Mouse (Mus musculus) limb, embryonic 11.5 days (tissue): ENCODE data around the gene Stoml3. TPM values are rescaled to one million over a fixed set of nuclear protein-coding genes. Genes with fewer than 3 reads are reported as not detected.
A peak's percentile ranks its signal among the peaks of the same experiment; 100 is the strongest.

Experiments
- ATAC-seq: fragments of 200-750 bp; cut with Nextera tagmentation; 2 replicates; pipeline ENCODE4 v1.8.0; 2017; ENCODE audit warnings: low read depth; ENCODE audit not compliant: insufficient number of reproducible peaks, low FRiP score, low TSS enrichment
- DNase-seq: peaks from one replicate; pipeline ENCODE4 v3.0.0-alpha.2; 2015; ENCODE audit warnings: low spot score
- H3K27ac ChIP-seq: fragments of 300-500 bp; sonication (generic); replicated peaks from 2 replicates; pipeline ENCODE4 v1.5.1; 2014; ENCODE audit warnings: low read depth, mild to moderate bottlenecking, low read length
- H3K27me3 ChIP-seq: fragments of 300-500 bp; sonication (generic); 2 replicates; pipeline ENCODE4 v1.6.1; 2014; ENCODE audit warnings: mild to moderate bottlenecking, low read length, mixed read lengths; ENCODE audit not compliant: control insufficient read depth, insufficient read depth
- H3K36me3 ChIP-seq: fragments of 300-500 bp; sonication (generic); 2 replicates; pipeline ENCODE4 v1.6.1; 2014; ENCODE audit warnings: mild to moderate bottlenecking, low read length, moderate library complexity, mixed read lengths; ENCODE audit not compliant: control insufficient read depth, insufficient read depth
- H3K4me1 ChIP-seq: fragments of 300-500 bp; sonication (generic); 2 replicates; pipeline ENCODE4 v1.6.1; 2014; ENCODE audit warnings: low read length, mixed read lengths; ENCODE audit not compliant: control insufficient read depth, insufficient read depth
- H3K4me2 ChIP-seq: fragments of 300-500 bp; sonication (generic); 2 replicates; pipeline ENCODE4 v1.6.1; 2014; ENCODE audit warnings: low read depth, mild to moderate bottlenecking, moderate library complexity; ENCODE audit not compliant: severe bottlenecking
- H3K4me3 ChIP-seq: fragments of 300-500 bp; sonication (generic); 2 replicates; pipeline ENCODE4 v1.5.1; 2014; ENCODE audit warnings: low read depth, low read length
- H3K9ac ChIP-seq: fragments of 300-500 bp; sonication (generic); 2 replicates; pipeline ENCODE4 v1.6.1; 2014; ENCODE audit warnings: mild to moderate bottlenecking, low read length
- H3K9me3 ChIP-seq: fragments of 300-500 bp; sonication (generic); 2 replicates; pipeline ENCODE4 v1.6.1; 2016; ENCODE audit warnings: low read length; ENCODE audit not compliant: control insufficient read depth
- WGBS: fragments of 180-500 bp; shearing (Covaris S2); extraction: QIAGEN DNeasy Blood & Tissue Kit; methylation state at CpG from one replicate; pipeline ENCODE4 v1.1.7; 2014; 5-methylcytosine and 5-hydroxymethylcytosine counted together
- polyA plus RNA-seq: library from polyadenylated mRNA; unstranded; fragments of >200 nt; fragmentation: Nextera tagmentation; extraction: Ambion mirVana; gene quantifications from 2 replicates; pipeline ENCODE4 v1.2.1, GENCODE M21; 2014

Gene Stoml3
- polyA plus RNA-seq, 1 experiment from 2014 or later, result not detected

DNA sequence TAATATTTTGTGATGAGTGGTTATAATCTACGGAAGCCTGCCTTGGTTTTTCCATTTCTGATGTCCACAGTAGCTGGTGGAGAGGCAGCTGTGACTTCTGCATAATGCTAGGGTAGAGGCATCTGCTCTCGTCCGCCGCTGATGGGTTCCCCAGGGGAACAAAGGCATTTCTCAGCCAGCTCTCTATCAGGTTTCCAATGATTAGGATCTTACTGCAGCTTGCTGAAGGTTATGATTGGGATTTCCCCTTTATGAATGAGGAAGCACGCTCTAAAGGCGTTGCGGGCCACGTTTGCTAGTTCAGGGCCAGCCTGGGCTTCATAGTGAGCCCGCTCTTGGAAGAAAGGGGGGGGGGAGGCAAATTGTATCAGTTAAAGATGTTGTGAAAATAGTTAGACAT lies 22.0 kb upstream of the Stoml3 start:
- 0 out of 2 replicates have a peak, but pooled peaks cover 3% of the 10 kb centered on the region for H3K4me1 ChIP-seq
- no peak for ATAC-seq
- no peak overlapping the region for H3K4me2 ChIP-seq
- H3K27me3 ChIP-seq, result no peaks in the 10 kb centered on the region
- H3K4me3 ChIP-seq, result no peak overlapping the region; the same call in 1 of the 2 replicates
- H3K9me3 ChIP-seq, result no peaks in the 10 kb centered on the region
- 79% methylated on average over 9 of the region's 9 CpGs for WGBS
- no peak overlapping the region for H3K9ac ChIP-seq
- H3K27ac ChIP-seq, result no peak overlapping the region
- no peak for DNase-seq
- H3K36me3 ChIP-seq, result no peaks in the 10 kb centered on the region; the same call in 1 of the 2 replicates

DNA sequence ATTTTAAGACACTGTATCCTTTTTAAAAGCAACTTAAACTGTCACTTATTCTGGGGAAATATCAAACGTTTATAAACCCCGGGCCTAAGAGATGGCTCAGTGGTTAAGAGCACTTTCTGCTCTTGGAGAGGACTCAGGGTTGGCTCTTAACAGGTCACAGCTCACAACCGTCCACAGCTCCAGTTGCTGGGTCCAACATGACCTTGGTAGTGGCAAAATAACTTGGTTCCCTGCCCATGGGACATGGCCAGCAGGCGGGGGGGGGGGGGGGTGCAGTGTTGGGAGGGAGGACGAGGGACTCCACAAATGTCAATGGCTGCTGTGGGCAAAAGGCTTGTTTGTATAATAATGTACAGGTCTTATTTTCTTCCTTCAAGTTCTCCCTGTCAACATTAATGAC lies 21.1 kb upstream of the Stoml3 start:
- no peak overlapping the region for H3K4me3 ChIP-seq
- DNase-seq, result no peak
- H3K27me3 ChIP-seq, result no peaks in the 10 kb centered on the region
- H3K9me3 ChIP-seq, result no peaks in the 10 kb centered on the region
- no peak overlapping the region for H3K27ac ChIP-seq
- H3K4me2 ChIP-seq, result no peak overlapping the region
- no peaks in the 10 kb centered on the region; the same call in 1 of the 2 replicates for H3K36me3 ChIP-seq
- 0 out of 2 replicates have a peak, but pooled peaks cover 3% of the 10 kb centered on the region for H3K4me1 ChIP-seq
- ATAC-seq, result no peak
- H3K9ac ChIP-seq, result no peak overlapping the region
- WGBS, result 90% methylated on average over 5 of the region's 5 CpGs

DNA sequence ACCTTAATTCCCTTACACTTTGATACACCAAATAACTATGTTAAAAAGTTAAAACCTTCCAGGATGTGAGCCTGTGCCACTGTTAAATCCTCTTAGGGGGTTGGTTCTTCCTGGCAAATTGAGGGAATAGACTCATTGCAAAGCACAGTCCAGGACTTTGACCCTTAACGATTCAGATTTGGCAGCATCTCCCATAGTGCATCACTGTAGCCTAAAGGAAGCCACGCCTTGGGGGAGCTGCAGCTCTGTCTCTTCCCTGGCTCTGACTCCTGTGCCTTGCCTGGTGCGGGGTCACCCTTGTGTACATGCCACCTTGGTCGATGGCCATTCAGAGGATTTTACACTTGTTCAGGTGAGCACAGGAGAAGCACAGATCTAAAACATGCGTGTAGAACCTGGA lies 18.8 kb upstream of the Stoml3 start:
- no peak overlapping the region for H3K4me2 ChIP-seq
- H3K36me3 ChIP-seq, result peaks cover 5% of the 10 kb centered on the region; the same call in 1 of the 2 replicates
- no peaks in the 10 kb centered on the region for H3K27me3 ChIP-seq
- no peak overlapping the region for H3K27ac ChIP-seq
- H3K9me3 ChIP-seq, result no peaks in the 10 kb centered on the region
- ATAC-seq, result no peak
- no peak overlapping the region for H3K9ac ChIP-seq
- DNase-seq, result no peak
- 0 out of 2 replicates have a peak, but pooled peaks cover 3% of the 10 kb centered on the region for H3K4me1 ChIP-seq
- no peak overlapping the region for H3K4me3 ChIP-seq
- 90% methylated on average over 5 of the region's 5 CpGs for WGBS

DNA sequence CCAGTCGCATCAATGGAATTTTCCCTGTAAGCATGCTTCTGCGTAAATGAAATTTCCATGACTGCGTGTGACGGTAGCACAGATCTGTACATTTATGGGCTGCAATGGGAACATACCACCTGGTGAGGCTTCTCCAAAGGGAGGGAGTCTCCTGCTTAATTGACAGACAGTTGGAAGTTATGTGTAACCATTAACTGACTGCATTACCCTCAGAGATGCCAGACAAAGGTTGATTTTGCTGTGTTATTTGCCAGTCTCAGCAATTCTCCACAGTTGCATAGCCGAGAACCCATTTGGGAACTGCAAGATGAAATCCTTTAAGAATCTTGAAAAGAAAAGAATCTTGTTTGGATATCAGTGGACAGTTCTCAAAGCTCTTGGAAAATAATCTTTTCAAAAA lies 16.4 kb upstream of the Stoml3 start:
- no peaks in the 10 kb centered on the region for H3K27me3 ChIP-seq
- no peak for ATAC-seq
- H3K9me3 ChIP-seq, result no peaks in the 10 kb centered on the region
- H3K36me3 ChIP-seq, result peaks cover 14% of the 10 kb centered on the region
- WGBS, result 95% methylated on average over 5 of the region's 5 CpGs
- H3K27ac ChIP-seq, result no peak overlapping the region
- H3K4me2 ChIP-seq, result no peak overlapping the region
- no peak overlapping the region for H3K4me3 ChIP-seq
- DNase-seq, result no peak
- no peak overlapping the region for H3K9ac ChIP-seq
- no peaks in the 10 kb centered on the region for H3K4me1 ChIP-seq

DNA sequence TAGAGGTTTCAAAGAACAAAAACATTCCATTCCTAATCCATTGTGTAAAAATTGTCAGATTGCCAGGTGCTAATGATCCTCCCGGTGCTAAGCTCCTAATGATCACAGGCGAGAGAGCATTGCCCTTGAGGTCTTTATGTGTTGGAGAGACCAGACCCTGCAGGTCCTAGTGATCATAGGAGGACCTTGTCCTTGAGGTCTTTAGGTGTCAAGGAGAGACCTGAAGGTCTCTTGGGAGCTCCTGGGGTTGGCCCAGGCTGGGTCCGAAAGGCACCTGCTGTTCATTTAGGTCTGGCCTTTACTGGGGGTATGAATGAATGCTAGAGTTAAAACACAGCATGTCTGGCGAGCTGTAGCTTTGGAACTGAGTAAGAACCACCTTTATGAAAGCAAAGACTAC lies 14.3 kb upstream of the Stoml3 start:
- Histone ChIP-seq H3K9ac (no peak overlapping the region), H3K36me3 (peaks cover 29% of the 10 kb centered on the region), H3K27me3 (no peaks in the 10 kb centered on the region), H3K27ac (no peak overlapping the region), H3K4me1 (no peaks in the 10 kb centered on the region), H3K4me2 (no peak overlapping the region), H3K4me3 (no peak overlapping the region), H3K9me3 (no peaks in the 10 kb centered on the region)
- ATAC-seq (no peak), DNase-seq (no peak)
- 76% methylated on average over 4 of the region's 4 CpGs for WGBS

DNA sequence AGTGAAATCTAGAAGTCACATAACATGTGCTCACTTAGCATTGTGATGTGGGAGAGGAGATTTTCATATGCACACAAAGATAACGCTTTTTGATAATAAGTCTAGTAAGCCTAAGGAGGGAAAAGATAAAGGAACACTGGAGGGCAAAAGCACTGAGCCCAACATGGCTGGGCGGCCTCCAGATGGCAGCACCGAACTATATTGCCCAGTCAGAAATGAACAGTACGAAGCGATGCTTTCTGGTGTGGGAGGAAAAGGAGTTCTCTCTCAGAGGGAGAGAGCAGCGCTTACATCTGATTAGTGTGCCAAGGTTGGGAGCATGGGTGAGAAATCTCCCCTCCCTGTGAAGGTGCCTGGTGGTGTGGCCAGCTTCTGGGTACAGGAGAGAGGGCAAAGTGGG lies 12.6 kb upstream of the Stoml3 start:
- Histone ChIP-seq H3K9me3 (no peaks in the 10 kb centered on the region), H3K27ac (no peak overlapping the region), H3K4me2 (no peak overlapping the region), H3K4me3 (no peak overlapping the region), H3K9ac (no peak overlapping the region), H3K36me3 (peaks cover 31% of the 10 kb centered on the region), H3K27me3 (no peaks in the 10 kb centered on the region), H3K4me1 (no peaks in the 10 kb centered on the region)
- 71% methylated on average over 6 of the region's 6 CpGs for WGBS
- ATAC-seq (no peak), DNase-seq (peak; percentile 43)

DNA sequence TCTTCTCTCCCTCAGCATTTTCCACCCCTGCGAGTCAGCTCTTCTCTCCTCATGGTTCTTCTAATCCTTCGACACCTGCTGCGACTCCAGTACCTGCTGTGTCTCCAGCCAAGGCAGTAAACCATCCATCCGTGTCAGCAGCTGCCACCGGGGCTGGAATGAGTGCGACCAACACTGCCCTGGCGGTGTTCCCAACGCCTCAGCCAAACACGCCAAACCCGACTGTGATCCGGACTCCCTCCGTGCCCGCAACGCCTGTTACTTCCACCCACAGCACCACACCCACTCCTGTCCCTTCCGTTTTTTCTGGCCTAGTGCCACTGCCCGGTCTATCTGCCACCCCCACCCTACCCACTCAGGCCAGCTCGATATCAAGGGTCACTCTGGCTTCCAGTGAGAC lies 11.0 kb upstream of the Stoml3 start:
- Histone ChIP-seq H3K4me2 (no peak overlapping the region), H3K27me3 (no peaks in the 10 kb centered on the region), H3K4me1 (no peaks in the 10 kb centered on the region), H3K36me3 (peaks cover 31% of the 10 kb centered on the region), H3K9ac (no peak overlapping the region), H3K9me3 (no peaks in the 10 kb centered on the region), H3K4me3 (no peak overlapping the region), H3K27ac (no peak overlapping the region)
- 89% methylated on average over 17 of the region's 17 CpGs for WGBS
- no peak for ATAC-seq
- DNase-seq, result no peak

DNA sequence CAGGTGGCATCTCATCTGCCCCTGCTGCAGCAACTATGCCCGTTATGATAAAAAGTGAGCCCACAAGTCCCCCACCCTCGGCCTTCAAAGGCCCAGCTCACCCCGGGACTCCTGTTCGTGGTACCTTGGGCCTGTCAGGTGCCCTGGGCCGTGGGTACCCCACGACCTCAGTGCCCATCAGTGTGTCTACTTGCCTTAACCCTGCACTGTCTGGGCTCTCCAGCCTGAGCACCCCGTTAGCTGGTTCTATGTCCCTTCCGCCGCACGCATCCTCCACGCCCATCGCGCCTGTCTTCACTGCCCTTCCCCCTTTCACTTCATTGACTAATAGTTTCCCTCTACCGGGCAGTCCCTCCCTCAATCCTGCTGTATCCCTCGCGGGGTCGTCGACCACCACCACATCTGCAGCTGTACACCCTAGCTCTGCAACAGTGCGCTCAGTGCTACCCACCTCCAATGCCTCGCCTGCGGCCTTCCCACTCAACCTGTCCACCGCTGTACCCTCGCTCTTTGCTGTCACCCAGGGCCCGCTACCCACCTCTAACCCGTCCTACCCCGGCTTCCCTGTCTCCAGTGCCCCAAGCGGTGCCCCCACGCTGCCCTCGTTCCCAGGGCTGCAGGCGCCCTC lies 9.9 kb upstream of the Stoml3 start:
- ATAC-seq, result peak; percentile 47; the same call in 1 of the 2 replicates
- 95% methylated on average over 30 of the region's 30 CpGs for WGBS

More for the DNA sequence above, 9.9 kb upstream of the Stoml3 start:
- Histone ChIP-seq H3K27me3 (no peaks in the 10 kb centered on the region), H3K4me1 (no peaks in the 10 kb centered on the region), H3K36me3 (peaks cover 31% of the 10 kb centered on the region), H3K9me3 (no peaks in the 10 kb centered on the region), H3K27ac (no peak overlapping the region), H3K9ac (no peak overlapping the region), H3K4me2 (no peak overlapping the region), H3K4me3 (no peak overlapping the region)
- no peak for DNase-seq
